Mouse (Mus musculus): Measurements from ENCODE around the gene Camk1d.

DNA sequence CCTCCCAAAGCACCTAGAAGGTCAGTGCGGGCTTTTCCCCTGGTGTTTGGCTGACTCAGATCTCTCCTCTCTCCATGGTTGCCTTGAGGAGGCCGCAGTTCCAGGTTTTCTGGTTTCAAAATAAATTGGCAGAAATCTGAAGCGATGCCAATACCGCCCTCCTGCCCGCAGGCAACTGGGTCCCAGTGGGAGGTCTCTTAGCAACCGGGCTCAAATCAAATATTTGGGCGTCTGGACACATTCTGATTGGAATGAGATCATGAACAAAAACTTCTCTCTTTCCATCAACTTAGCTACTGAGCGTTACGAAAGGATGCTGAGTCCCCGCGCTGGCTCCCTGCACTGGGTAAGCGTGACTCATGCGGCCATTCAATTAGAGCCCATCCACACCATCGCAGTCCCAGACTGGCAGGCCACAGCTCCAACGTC lies 16.1 kb upstream of the Camk1d start:
- TF ChIP-seq E2F4 (IDR thresholded peaks at IDR 0.05; ENCODE audit: insufficient replicate concordance, low read depth, low read length): no peak
- TF ChIP-seq ELF1 (IDR thresholded peaks at IDR 0.05; ENCODE audit: low read depth, low read length): no peak
- no peak for TF ChIP-seq RCOR1 (conservative IDR thresholded peaks at IDR 0.05; ENCODE audit: low read depth, low read length)
- no peak for TF ChIP-seq HCFC1 (IDR thresholded peaks at IDR 0.05; ENCODE audit: low read depth, low read length)
- TF ChIP-seq ZC3H11A (IDR thresholded peaks at IDR 0.05; ENCODE audit: low read depth, low read length): no peak
- TF ChIP-seq BHLHE40 (IDR thresholded peaks at IDR 0.05; ENCODE audit: low read depth, low read length): no peak
- TF ChIP-seq POLR2A (IDR thresholded peaks at IDR 0.05; ENCODE audit: low read depth, low read length): no peak
- no peak for TF ChIP-seq ETS1 (conservative IDR thresholded peaks at IDR 0.05; ENCODE audit: low read depth, low read length)
- no peak for TF ChIP-seq EP300 (IDR thresholded peaks at IDR 0.05; ENCODE audit: low read length)
- no peak for TF ChIP-seq CTCF (conservative IDR thresholded peaks at IDR 0.05 in 1 of 2, IDR thresholded peaks at IDR 0.05 in 1 of 2; ENCODE audit: low read depth in 2 of 2, low read length in 2 of 2)
- TF ChIP-seq GABPA (IDR thresholded peaks at IDR 0.05; ENCODE audit: insufficient replicate concordance, low read depth, low read length): no peak
